Mouse (Mus musculus) ES-E14 (cell line): ENCODE data around the gene Kmt5c.

Experiments used
- CHD2 ChIP-seq: IDR thresholded peaks from 2 replicates; pipeline ENCODE4 v1.6.1; 2014; ENCODE audit warnings: mild to moderate bottlenecking, low read depth, low read length, inconsistent platforms
- HCFC1 ChIP-seq: IDR thresholded peaks from 2 replicates; pipeline ENCODE4 v1.6.1; 2012; ENCODE audit warnings: low read length, inconsistent platforms, borderline replicate concordance; ENCODE audit not compliant: insufficient read depth
- MAFK ChIP-seq: IDR thresholded peaks from 2 replicates; pipeline ENCODE4 v1.6.1; 2014; ENCODE audit warnings: mild to moderate bottlenecking, low read depth, low read length, inconsistent platforms; ENCODE audit not compliant: insufficient read depth
- ZC3H11A ChIP-seq: IDR thresholded peaks from 2 replicates; pipeline ENCODE4 v1.6.1; 2012; ENCODE audit warnings: low read depth, mild to moderate bottlenecking, inconsistent platforms, low read length, borderline replicate concordance
- ZNF384 ChIP-seq: IDR thresholded peaks from 2 replicates; pipeline ENCODE4 v1.6.1; 2012; ENCODE audit warnings: low read depth, low read length, inconsistent platforms

GRCm38 (mm10) chr7:4716955-4717354, 23.0 kb upstream of the Kmt5c start:
- no peak for TF ChIP-seq HCFC1
- no peak for TF ChIP-seq CHD2
- TF ChIP-seq MAFK, result no peak
- TF ChIP-seq ZNF384, result no peak
- no peak for TF ChIP-seq ZC3H11A
